Mouse (Mus musculus) liver, postnatal 0 days (tissue): ENCODE results near the gene Pcnx.

Source experiments
- CTCF ChIP-seq: sonication (generic); IDR thresholded peaks from 2 replicates; pipeline ENCODE4 v1.5.1; 2016; ENCODE audit warnings: antibody characterized with exemption, low read depth
- EP300 ChIP-seq: IDR thresholded peaks from 2 replicates; pipeline ENCODE4 v1.6.1; 2016; ENCODE audit warnings: antibody characterized with exemption, low read depth, mild to moderate bottlenecking

- TF ChIP-seq EP300 (no peak), CTCF (no peak)
These were observed 59.1 kb downstream of the Pcnx start for GRCm38 (mm10) chr12:81918886-81919285.
